Mouse (Mus musculus) adrenal gland, postnatal 25 days (tissue): ENCODE results near the gene Prl3a1. TPM values are rescaled to one million over a fixed set of nuclear protein-coding genes. Genes with fewer than 3 reads are reported as not detected.

Experiments used
- DNase-seq: peaks from one replicate; pipeline ENCODE4 v3.0.0; 2021; ENCODE audit warnings: mixed read lengths
- long read RNA-seq: library from polyadenylated mRNA; stranded (forward); transcript quantifications from one replicate; pipeline ENCODE4 v2.0.0, GENCODE M21; 2021
- total RNA-seq: library from RNA; stranded (reverse); gene quantifications from 2 replicates; pipeline ENCODE4 v1.2.3, GENCODE M21; 2021

The Prl3a1 gene
- total RNA-seq = not detected in 2 replicates
- long read RNA-seq = 0 reads

DNA sequence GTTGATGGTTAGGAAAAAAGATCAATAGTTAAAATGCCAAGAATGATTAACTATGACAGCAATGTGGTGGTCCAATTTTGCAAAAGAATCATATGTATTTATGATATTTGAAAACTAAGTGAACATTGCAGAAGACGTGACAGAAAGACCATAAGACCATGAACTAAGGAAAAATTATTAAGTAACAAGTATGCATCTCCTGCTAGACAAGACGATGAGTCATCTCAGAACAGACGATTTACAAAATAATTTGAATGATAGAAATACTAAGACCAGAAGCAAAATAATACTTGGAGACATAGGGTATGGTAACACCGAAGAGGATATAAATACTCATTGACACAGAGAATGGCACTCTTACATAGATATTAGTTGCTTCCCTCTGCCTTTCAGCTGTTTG, at the start of gene Prl3a1:
Gene Prl3a1 (plus strand): TSS at position 301 of the 400 bp plus-strand sequence.
- no peak for DNase-seq

- DNase-seq = no peak
Measured at GRCm38 (mm10) chr13:27241547-27241946, 17.7 kb upstream of the Prl3a1 start, which contains the start of gene Prl3b1. Gene Prl3b1 (plus strand): TSS chr13:27241847.

- DNase-seq = no peak
Measured at GRCm38 (mm10) chr13:27312334-27313225, 53.3 kb downstream of the Prl3a1 start, which contains the start of gene Prl6a1. Gene Prl6a1 (plus strand): TSS chr13:27312627.

Other genes with a start within 250 kb of the Prl3a1 start
- gene Prl, start 201.9 kb upstream of the Prl3a1 start, total RNA-seq = not detected in 2 replicates
- gene Prl3d1, start 165.2 kb upstream of the Prl3a1 start, total RNA-seq = not detected in 2 replicates
- gene Prl3d2, start 137.7 kb upstream of the Prl3a1 start, total RNA-seq = not detected in 2 replicates
- not detected in 2 replicates for gene Prl3d3, start 102.6 kb upstream of the Prl3a1 start, total RNA-seq
- gene Prl3c1, start 62.8 kb upstream of the Prl3a1 start, total RNA-seq = not detected in 2 replicates
- not detected in 2 replicates for gene Prl3b1, start 17.6 kb upstream of the Prl3a1 start, total RNA-seq
- gene Prl6a1, start 53.2 kb downstream of the Prl3a1 start, total RNA-seq = not detected in 2 replicates
- gene Prl8a2, start 86.2 kb downstream of the Prl3a1 start, total RNA-seq = 1.4 and 1.9 TPM in 2 replicates
- gene Prl2b1, start 131.4 kb downstream of the Prl3a1 start, total RNA-seq = not detected in 2 replicates
- not detected in 2 replicates for gene Prl8a6, start 179.3 kb downstream of the Prl3a1 start, total RNA-seq